Mouse (Mus musculus) naive thymus-derived CD4-positive, alpha-beta T cell, adult 2 months (primary cell): ENCODE results near the gene Serpinb1c.
"Not testable (repeated sequence)": the region's sequence is repeated elsewhere in the genome, so short reads cannot be mapped to it uniquely, and the experiment has no call there.

Source experiments
- DNase-seq: peaks from one replicate; pipeline ENCODE4 v3.0.0-alpha.2; 2011; ENCODE audit warnings: low read depth

The Serpinb1c gene

DNA sequence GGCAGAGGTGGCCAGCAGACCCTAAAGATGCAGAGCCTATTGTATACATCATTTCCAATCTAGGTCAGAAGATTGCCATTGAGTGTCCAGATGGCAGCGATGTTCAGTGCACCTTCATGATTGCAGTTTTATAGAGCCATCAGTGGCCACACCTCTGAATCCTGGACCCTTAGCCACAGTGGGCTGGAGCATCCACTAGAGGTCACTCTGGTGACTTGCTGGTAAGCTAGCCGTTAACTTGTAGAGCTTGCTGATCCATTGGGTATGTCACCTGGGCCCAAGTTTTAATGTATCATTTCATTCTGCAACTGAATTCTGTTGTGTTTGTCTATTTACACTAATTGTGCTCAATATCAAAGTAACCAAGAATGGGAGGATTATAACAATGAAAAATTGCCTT is 32.4 kb downstream of the Serpinb1c start:
- DNase-seq = no peak

DNA sequence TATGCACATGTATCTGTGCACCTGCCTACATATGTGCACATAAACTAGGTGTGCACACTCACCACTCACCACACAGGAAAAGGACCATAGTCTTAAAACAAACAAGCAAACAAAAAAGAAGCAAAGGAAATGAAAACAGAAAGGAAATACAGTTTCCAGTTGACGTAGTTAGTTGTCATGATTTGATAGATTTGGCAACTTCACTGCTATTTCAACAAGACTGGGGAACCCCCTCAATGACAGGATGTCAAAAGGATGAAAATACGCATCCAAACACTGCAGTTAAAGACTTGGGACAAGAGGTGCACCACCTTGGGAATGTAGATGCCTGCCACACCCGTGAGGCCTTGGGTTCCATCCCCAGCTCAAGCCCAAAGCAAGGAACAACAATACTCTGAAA is 33.5 kb downstream of the Serpinb1c start:
- not testable (repeated sequence) for DNase-seq

DNA sequence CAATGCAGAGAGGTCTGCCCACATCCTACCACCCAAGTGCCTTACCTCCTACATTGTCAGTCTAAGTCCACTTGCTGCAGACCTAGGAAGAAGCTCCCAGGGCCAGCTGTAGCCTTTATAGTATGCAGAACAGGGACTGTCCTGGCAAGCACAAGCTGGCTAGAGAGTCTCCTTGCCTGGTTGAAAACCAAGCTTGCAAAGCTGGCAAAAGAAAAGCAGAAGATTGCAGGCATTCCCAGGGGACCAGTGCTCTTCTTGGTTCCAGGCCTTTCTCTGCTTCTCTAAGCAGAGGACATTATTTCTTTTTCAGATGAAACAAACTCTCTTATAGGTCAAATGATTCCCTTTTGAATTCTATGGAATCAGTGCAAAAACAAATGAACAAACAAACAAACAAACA is 34.6 kb downstream of the Serpinb1c start:
- DNase-seq = no peak

DNA sequence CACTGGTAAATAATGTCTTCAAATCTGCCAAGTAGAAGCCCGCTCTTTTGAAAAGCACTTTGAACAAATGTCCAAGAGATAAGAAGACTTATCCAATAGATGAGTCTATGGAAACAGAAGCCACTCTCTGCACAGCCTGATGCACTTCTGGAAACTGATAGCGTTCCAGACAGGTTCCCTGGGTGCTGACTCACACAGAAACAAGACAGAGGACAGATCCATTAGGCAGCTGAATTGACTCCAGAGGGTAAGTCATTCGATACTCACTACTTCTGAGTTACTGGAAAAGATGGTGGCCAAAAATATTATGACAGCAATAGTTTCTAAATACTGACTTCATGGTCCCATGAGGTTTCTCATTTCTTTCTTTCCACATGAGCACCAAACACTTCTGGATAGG is 37.2 kb downstream of the Serpinb1c start:
- no peak for DNase-seq

DNA sequence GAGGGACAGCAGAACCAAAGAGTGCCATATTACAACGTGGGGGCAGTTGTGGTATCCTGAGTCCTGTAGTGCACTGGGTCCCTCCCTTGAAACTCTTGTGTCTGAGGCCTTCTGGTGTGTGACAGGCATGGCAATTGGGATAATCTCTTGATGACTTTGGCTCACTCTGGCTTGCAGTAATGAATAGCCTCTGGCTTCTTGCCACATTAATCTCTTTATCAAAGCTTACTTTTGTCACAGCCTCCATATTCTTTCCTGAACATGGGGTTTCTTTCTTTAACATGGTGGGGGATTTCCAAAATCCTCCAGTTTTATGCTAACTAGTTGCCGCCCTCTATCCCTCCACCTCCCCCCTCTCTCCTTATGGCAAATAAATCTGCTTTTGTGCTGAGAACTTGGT is 44.9 kb downstream of the Serpinb1c start:
- no peak for DNase-seq

DNA sequence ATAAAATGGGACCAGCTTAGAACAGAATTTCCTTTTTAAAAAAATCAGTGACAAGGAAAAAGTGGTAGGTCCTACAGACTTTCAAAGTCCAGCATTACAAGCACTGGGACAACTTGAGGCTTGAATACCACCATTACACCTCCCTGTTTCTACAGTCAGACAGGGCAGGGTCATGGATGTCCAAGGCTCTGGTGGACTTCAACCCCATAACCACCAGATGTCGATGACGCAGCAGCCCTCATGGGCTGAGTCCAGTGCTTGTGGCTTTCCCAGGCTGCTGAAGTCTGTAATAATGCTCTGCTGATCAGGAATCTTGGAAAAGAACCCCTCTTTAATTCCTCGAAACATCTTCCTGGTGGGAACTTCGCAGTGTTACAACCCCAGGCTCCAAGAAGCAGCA is 45.5 kb downstream of the Serpinb1c start:
- DNase-seq = no peak

DNA sequence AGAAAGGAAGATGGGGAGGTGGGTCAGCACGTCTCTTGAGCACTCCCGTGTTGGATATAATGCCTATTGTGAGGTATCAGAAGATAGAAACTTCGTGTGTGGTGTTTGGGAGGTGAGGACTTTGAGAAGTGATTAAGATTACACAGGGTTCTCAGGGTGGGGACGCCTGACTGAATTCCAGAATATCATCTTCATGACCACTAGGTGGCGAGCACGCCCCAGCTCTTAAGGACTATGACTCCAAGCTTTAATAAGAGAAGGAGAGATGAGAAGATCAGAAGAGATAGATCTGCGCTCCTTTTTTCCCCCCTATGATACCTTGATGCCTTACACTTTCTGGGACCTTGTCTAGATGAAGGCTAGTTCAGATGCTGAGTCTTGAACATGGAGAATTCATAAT is 46.0 kb downstream of the Serpinb1c start:
- peak; percentile 60 for DNase-seq

DNA sequence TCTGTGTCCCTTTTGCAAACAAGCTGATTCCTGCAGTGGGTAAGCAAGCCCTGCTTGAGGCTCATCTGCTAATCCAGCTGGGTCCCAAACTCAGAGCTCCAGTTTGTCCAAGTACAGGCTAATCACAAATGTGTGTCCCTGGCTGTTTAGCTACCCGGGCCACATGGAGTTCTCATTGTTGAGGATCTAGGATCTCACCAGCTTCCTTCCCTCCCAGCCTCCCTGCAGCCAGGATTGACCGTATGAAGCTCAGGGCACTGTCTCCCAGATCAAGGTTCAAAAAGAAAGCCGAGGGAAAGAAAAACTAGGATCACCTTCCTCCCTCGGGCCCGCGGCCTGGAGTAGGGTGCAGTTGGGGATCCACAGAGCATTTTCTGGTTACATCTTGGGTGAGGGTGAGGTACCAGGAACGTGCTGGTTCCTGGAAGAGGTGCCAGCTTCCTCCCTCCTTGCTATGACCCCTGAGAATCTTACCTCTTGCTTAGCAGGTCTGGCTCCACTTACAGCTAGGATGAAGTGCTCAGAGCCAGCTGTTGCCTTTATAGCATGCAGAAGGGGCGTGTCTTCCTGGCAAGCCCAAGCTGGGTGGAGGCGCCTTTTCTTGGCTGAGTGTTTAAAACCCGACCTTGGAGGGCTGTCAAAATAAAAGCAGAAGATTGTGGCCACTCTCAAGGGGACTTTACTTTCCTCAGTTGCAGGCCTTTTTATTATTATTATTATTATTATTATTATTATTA is 47.2 kb downstream of the Serpinb1c start, which contains the start of gene Serpinb1a:
TSS of gene Serpinb1a (minus strand) at position 518 of the 737 bp plus-strand sequence.
- no peak for DNase-seq

DNA sequence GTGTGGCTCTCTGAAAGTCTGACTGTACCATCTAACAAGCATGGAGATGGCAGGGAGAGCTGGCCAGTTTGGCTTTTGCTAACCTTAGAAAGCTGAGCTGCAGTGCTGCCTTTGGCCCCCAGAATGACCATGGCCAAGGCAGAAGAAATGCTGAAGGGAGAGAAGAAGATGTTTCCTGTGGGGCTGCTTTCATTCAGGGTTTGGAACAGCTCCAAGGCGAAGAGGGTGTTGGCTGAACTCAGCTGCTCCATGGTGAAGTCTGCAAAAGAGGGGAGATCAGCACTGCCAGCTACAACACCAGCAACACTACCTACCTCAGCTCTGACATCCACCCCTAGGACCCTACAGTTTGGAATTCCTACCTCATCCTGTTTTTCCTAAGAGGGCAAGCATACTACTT is 47.9 kb downstream of the Serpinb1c start:
- DNase-seq = no peak

DNA sequence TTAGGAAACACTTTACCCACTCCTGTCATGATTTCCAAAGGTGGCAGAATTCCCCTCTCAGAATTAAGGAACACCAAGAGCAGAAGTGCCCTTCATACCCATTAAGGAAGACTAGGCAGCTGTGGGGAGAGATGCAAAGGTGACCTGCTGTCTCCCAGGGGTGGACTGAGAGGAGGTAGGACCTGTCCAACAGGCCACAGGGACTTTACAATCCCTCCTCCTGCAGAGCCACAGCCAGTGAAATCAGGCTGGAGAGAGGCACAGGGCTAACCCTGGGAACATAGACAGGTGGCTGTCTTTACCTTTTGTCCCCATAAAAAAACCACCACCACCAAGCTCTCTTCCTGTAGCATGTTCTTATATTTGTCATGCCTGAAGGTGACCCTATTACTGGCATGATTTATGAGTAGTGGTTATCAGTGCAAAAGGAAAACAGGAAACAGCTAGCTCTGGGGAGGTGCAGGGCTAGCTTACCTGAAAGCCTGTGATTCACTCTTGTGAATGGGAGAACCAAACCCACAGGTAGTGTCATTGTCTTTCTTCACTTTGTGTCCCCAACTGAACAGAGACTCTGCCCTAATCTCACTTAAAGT is 48.4 kb downstream of the Serpinb1c start:
- no peak for DNase-seq

DNA sequence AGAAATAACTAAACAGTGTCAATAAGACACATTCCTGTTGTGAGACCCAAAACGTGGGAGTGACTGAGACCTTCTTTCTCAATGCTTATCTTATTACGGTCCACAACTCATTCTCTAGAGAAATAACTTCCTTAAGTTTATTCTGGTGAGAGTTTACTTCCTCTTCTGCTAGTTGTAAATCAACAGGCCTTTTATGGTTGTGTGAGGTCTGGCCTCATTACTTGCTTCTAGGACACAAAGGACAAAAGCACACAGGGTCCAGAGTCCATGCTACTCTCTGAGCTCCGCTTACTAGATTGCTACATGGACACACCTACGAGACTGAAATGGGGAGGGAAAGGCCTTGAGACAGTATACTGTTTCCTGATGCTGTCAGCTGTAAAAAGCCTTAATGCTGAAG is 48.9 kb downstream of the Serpinb1c start:
- no peak for DNase-seq

DNA sequence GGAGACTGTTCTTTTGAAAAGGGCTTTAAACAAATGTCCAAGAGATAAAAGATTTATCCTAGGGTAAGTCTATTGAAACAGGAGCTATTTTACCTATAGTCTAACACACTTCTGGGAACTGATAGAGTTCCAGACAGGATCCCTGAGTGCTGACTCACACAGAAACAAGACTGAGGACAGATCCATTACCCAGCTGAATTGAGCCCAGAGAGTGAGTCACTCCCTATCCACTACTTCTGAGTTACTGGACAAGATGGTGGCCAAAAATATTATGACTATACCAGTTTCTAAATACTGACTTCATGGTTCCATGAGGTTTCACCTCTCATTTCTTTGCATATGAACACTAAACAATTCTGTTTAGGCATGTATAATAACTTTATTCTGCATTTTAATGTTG is 51.8 kb downstream of the Serpinb1c start:
- no peak for DNase-seq

DNA sequence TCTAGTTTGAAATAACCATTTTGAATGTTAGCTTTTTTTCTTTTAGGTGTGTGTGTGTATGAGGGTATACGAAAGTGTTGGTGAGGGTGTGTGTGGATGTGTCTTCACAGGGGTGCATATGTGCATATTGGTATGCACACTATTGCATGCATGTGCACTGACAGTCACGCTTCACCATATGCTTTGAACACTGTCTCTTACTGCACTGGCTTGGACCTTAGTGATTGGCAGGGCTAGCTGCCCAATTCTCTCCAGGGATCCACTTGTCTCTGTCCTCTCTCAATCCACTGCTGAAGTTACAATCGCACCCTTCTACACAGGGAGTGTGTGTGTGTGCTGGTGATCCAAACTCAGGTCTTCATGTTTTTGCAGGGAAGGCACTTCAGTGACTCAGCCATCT is 56.7 kb downstream of the Serpinb1c start:
- no peak for DNase-seq

DNA sequence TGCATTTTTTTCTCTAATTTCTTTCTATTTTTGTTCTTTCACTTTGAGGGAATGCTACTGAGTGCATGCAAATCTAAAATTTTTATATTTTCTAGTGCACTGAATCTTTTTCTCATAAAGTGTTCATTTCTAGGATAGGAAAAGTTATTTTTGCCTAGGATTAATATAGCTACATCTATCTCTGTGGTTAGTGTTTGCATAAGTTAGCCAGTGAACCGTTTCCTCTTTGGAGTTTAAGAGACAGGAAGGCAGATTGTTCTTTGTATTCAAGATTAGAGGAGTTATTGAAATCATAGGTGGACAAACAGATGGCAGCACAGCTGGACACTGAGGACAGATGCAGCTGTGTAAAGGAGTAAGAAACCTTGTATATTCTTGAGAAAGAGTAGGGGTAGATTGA is 58.7 kb downstream of the Serpinb1c start:
- no peak for DNase-seq

DNA sequence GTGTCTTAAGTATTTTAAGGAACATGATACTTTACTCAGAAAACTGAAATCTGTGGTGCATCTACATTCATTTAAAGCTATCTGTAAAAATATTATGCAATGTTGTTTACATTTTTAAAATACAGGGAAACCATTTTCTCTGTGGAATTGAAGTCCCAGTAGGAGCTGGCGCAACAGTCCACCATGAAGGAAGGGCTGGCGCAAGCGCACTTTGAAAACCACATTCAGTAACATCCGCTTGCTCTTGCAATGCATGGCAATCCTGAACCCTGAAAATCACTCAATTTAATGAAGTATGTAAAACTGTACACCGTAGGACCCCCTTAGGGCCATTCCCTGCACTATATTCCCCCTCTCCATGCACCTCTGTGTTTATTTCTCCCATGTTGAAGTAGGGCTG is 63.5 kb downstream of the Serpinb1c start:
- DNase-seq = no peak

DNA sequence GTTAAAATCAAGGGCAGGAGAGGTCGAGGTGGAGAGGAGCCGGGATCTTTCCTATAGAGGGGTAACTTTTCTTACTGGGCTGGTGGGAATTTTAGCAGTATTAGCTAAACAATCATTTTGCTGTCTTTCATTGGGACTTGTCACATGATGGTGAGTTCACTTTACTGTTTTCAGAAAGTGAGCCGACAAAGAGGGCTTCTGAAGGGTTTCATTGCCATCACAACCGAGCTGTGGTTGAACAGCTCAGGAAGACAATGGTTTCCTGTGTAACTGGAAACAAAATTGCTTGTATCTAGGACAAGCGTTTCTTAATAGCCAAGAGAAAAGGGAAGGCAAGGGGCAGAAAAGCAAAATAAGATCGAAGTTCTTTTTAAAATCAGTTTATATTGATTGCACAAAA is 64.8 kb downstream of the Serpinb1c start:
- DNase-seq = peak; percentile 28

DNA sequence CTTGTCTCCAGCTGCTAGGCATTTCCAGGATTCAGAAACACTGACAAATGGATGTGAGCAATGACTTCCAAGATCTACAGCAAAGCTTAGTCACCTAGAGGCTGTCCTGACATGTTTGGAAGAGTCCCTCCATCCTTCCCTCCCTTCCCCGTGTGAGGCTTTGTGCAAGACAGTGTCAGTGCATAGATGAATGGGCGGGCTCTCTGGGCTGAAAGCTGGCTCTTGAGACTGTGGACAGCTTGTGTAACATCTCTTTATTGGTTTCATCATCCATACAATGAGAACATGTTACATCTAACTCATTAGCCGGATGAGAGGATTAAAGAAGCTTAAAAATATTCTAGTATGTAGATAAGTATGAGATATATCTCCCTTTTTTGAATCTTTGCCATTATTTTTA is 65.2 kb downstream of the Serpinb1c start:
- no peak for DNase-seq

DNA sequence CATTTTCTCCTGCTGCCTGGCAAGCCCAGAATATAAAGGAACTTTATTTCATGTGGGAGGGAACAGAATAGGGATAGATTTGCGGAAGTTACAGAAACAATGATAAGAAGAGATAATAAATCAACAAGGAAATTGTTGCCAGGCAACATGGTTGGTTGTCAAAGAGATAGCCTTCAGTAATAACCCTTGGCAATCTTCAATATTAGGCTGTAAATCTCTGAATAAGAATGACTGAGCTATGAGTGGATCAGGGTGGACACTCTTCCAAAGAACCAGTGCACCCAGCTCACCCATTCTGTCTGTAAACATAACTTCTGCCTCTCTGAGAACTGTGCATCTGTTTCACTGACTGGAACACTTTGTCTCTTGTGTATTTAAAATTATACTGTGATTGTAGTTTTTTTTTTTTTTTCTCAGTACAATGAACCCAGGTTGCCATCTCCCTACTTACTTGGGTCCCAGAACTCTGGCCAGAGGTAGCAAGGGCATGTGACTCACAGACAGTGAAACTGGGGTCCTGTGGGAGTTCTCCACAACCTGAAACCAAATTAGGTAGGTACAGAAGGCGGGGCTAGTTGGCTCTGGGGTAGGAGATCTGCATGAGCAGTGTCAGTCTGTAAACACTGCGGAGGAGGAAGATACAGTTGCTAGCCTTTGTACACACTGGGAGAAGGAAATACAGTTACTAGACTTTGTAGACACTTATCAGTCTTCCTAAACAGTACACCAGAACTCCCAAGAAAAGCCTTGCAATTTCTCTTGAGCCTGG is 66.3 kb downstream of the Serpinb1c start:
- DNase-seq = no peak
